Mouse (Mus musculus) liver, embryonic 16.5 days (tissue): ENCODE results near the gene Osbpl11. TPM values are rescaled to one million over a fixed set of nuclear protein-coding genes. Genes with fewer than 3 reads are reported as not detected.
A peak's percentile ranks its signal among the peaks of the same experiment; 100 is the strongest.

Experiments used
- ATAC-seq: fragments of 200-750 bp; cut with Nextera tagmentation; 2 replicates; pipeline ENCODE4 v1.8.0; 2017; ENCODE audit warnings: low read depth, mild to moderate bottlenecking, moderate number of reproducible peaks, moderate library complexity
- H3K27ac ChIP-seq: fragments of 300-500 bp; sonication (generic); 2 replicates; pipeline ENCODE4 v1.5.1; 2014; ENCODE audit warnings: mild to moderate bottlenecking, low read length
- H3K27me3 ChIP-seq: fragments of 300-500 bp; sonication (generic); 2 replicates; pipeline ENCODE4 v1.6.1; 2014; ENCODE audit warnings: low read depth, low read length, mixed read lengths; ENCODE audit not compliant: control insufficient read depth, insufficient read depth
- H3K36me3 ChIP-seq: fragments of 300-500 bp; sonication (generic); 2 replicates; pipeline ENCODE4 v1.6.1; 2014; ENCODE audit warnings: mild to moderate bottlenecking; ENCODE audit not compliant: control insufficient read depth, insufficient read depth
- H3K4me1 ChIP-seq: fragments of 300-500 bp; sonication (generic); 2 replicates; pipeline ENCODE4 v1.6.1; 2014; ENCODE audit warnings: low read depth, low read length, mixed read lengths; ENCODE audit not compliant: control insufficient read depth
- H3K4me2 ChIP-seq: fragments of 300-500 bp; sonication (generic); 2 replicates; pipeline ENCODE4 v1.6.1; 2014; ENCODE audit warnings: low read depth, low read length, mixed read lengths
- H3K4me3 ChIP-seq: fragments of 300-500 bp; sonication (generic); 2 replicates; pipeline ENCODE4 v1.5.1; 2014; ENCODE audit warnings: low read depth, mild to moderate bottlenecking, low read length
- H3K9ac ChIP-seq: fragments of 300-500 bp; sonication (generic); 2 replicates; pipeline ENCODE4 v1.6.1; 2014; ENCODE audit warnings: low read depth, low read length
- H3K9me3 ChIP-seq: fragments of 300-500 bp; sonication (generic); replicated peaks from 2 replicates; pipeline ENCODE4 v1.6.1; 2016; ENCODE audit warnings: low read length; ENCODE audit not compliant: control insufficient read depth
- WGBS: fragments of 180-500 bp; shearing (Covaris S2); extraction: QIAGEN DNeasy Blood & Tissue Kit; methylation state at CpG from one replicate; pipeline ENCODE4 v1.1.7; 2014; ENCODE audit not compliant: insufficient replicate concordance; 5-methylcytosine and 5-hydroxymethylcytosine counted together
- polyA plus RNA-seq: library from polyadenylated mRNA; unstranded; fragments of >200 nt; fragmentation: Nextera tagmentation; extraction: Ambion mirVana; gene quantifications from 2 replicates; pipeline ENCODE4 v1.2.1, GENCODE M21; 2015

Gene Osbpl11
- polyA plus RNA-seq, 1 experiment from 2014 or later: 4.4 TPM

DNA sequence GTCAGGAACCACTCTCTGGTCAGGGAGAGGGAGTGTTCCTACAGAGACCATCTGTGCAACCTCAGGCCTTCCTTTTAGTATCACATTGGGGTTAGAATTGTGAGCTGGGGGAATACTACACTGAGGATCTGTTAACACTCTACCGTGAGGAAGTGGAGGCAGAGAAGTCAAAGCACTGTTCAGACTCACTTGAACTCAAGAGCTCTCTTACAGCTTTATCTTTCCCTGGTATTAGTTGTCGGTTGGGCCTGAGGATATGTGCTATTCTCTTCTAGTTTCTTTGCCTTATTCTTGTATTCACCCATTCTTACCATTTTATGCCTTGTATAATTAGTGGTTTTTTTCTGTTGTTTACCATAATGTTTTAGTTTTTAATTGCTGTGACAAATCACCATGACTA lies 73.7 kb downstream of the Osbpl11 start:
- Histone ChIP-seq H3K27me3 (no peaks in the 10 kb centered on the region), H3K4me2 (no peak overlapping the region), H3K9ac (no peak overlapping the region), H3K27ac (no peak overlapping the region), H3K9me3 (no peaks in the 10 kb centered on the region), H3K4me3 (no peak overlapping the region), H3K4me1 (peaks cover 6% of the 10 kb centered on the region), H3K36me3 (no peaks in the 10 kb centered on the region)
- no peak for ATAC-seq
- 33% methylated on average over 2 of the region's 2 CpGs for WGBS

DNA sequence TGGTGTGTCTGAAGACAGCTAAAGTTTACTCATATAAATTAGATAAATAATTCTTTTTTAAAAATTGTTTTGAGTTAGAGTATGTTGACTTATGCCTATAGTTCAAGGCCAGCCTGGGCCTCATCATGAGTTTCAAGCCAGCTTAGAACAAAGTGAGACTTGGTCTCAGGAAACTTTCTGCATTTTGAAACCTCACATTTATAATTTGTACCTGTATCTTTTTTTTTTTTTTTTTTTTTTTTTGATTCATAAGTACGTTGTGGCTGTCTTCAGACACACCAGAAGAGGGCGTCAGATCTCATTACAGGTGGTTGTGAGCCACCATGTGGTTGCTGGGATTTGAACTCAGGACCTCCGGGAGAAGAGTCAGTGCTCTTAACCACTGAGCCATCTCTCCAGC lies 75.0 kb downstream of the Osbpl11 start:
- no peak overlapping the region for H3K4me2 ChIP-seq
- 48% methylated on average over 3 of the region's 3 CpGs for WGBS
- no peak for ATAC-seq

DNA sequence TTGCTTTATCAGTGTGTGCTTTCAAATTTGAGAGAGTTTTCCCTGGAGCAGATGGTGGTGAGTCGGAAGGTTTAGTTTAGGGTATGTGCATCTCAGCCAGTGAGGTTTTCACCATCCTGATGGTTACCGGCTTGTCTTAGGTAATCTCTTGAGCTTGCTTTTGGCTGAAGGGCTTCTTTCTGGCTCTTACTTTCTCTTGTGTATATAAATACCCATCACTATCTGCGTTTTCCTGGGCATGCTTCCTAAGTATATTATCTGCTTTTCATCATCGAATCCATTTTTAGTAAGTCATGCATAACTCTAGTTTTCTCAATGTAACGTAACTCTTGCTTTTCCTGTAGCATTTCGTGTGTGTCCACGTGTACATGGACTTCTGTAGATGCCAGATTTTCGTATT lies 76.0 kb downstream of the Osbpl11 start:
- Histone ChIP-seq H3K36me3 (no peaks in the 10 kb centered on the region), H3K27ac (no peak overlapping the region), H3K9ac (no peak overlapping the region), H3K4me3 (no peak overlapping the region), H3K4me1 (peaks cover 6% of the 10 kb centered on the region), H3K27me3 (no peaks in the 10 kb centered on the region), H3K9me3 (no peaks in the 10 kb centered on the region), H3K4me2 (0 out of 2 replicates have a peak overlapping the region, but pooled peaks have one; percentile 1)
- 28% methylated on average over 8 of the region's 8 CpGs for WGBS
- no peak for ATAC-seq

More for the DNA sequence above, 75.0 kb downstream of the Osbpl11 start:
- peaks cover 6% of the 10 kb centered on the region for H3K4me1 ChIP-seq
- H3K9ac ChIP-seq: no peak overlapping the region
- no peak overlapping the region for H3K27ac ChIP-seq
- H3K4me3 ChIP-seq: no peak overlapping the region
- H3K9me3 ChIP-seq: no peaks in the 10 kb centered on the region
- H3K36me3 ChIP-seq: no peaks in the 10 kb centered on the region
- no peaks in the 10 kb centered on the region for H3K27me3 ChIP-seq

DNA sequence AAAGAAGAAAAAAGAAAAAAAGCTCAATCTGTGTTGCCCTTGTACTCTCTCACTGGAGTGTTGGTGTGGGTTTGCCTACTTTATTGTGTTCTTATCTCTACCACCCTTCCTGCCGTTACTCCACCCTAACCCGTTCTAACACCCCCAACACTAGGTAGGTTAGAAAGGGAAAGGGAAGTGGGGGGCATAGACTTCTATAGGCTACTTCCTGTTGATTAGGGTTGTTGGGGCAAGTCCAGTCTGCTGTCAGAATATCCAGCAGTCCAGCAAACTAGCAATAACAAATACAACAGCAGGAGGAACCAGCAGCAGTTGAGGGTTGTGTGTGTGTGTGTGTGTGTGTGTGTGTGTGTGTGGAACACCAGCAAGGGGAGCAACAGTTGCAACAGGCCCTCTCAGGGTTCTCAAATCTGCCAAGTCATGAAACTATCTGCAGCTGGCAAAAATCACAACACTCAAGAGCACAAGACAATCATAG lies 76.8 kb downstream of the Osbpl11 start:
- Histone ChIP-seq H3K36me3 (no peaks in the 10 kb centered on the region), H3K4me1 (peaks cover 6% of the 10 kb centered on the region), H3K4me3 (no peak overlapping the region), H3K9me3 (no peaks in the 10 kb centered on the region), H3K27ac (peak overlapping the region; percentile 33; the same call in 1 of the 2 replicates), H3K9ac (no peak overlapping the region), H3K4me2 (0 out of 2 replicates have a peak overlapping the region, but pooled peaks have one; percentile 1), H3K27me3 (no peaks in the 10 kb centered on the region)
- WGBS: 15% methylated on average over 2 of the region's 2 CpGs
- no peak for ATAC-seq

DNA sequence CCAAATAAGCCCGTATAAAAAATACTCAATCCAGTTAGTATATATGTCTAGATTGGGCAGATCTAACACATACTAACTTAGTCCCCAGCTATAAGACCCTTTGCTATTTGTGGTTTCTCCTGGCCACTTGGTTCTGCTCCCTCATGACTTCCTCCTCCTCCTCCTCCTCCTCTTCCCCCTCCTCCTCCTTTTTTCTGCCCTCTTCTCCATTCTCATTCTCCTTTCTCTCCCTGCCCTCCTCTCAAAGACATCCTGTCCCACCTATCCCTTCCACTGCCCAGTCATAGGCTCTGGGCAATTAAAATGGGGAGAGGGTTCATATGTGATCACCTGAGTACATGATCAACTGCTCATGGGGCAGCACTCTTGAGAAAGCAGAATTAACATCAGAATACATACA lies 77.2 kb downstream of the Osbpl11 start:
- no peak overlapping the region for H3K9ac ChIP-seq
- H3K27me3 ChIP-seq: no peaks in the 10 kb centered on the region
- no peak overlapping the region for H3K27ac ChIP-seq
- no peak overlapping the region for H3K4me2 ChIP-seq
- no peak overlapping the region for H3K4me3 ChIP-seq
- WGBS: 3% methylated on average over 1 of the region's 1 CpGs
- H3K4me1 ChIP-seq: peaks cover 6% of the 10 kb centered on the region
- no peaks in the 10 kb centered on the region for H3K9me3 ChIP-seq
- no peaks in the 10 kb centered on the region for H3K36me3 ChIP-seq
- no peak for ATAC-seq

DNA sequence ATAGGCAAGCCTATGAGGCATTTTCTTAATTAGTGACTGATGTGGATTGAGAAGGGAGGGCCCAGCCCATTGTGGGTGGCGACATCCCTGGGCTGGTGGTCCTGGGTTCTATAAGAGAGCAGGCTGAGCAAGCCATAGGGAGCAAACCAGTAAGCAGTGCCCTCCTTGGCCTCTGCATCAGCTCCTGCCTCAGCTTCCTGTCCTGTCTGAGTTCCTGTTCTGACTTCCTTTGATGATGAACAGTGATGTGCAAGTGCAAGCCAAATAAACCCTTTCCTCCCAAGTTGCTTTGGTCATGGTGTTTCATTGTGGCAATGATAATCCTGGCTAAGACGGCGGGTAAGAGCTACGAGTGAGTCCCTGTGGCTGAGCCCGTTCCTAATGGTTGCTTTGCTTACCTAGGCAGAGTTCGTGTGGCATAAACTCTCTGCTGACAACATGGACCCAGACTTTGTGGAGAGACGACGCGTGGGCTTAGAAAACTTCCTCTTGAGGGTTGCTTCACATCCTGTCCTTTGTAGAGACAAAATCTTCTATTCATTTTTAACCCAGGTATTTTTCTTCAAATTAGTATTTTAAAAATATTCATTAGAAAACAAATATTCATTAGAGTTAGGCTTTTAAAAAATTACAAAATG lies 82.9 kb downstream of the Osbpl11 start:
- H3K27ac ChIP-seq: no peak overlapping the region
- no peaks in the 10 kb centered on the region for H3K9me3 ChIP-seq
- no peak overlapping the region for H3K4me3 ChIP-seq
- H3K36me3 ChIP-seq: no peaks in the 10 kb centered on the region
- no peaks in the 10 kb centered on the region for H3K27me3 ChIP-seq
- ATAC-seq: no peak
- no peak overlapping the region for H3K4me2 ChIP-seq
- H3K4me1 ChIP-seq: no peaks in the 10 kb centered on the region
- no peak overlapping the region for H3K9ac ChIP-seq
- WGBS: 56% methylated on average over 9 of the region's 9 CpGs

DNA sequence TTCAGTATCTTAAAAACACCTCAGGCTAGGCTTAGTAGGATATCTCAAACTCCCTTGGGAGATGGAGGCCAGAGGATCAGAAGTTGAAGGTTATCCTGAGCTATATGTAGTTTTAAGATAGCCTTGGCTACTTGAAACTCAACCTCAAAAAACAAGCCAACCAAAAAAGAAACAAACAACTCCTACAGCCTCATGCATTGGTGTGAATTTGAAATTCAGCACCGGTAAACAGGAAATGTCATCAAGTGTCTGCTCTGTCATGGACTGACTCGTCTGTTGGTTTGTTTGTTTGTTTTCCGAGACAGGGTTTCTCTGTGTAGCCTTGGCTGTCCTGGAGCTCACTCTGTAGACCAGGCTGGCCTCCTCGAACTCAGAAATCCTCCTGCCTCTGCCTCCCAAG lies 87.0 kb downstream of the Osbpl11 start:
- no peaks in the 10 kb centered on the region for H3K4me1 ChIP-seq
- no peaks in the 10 kb centered on the region for H3K9me3 ChIP-seq
- no peak overlapping the region for H3K4me2 ChIP-seq
- ATAC-seq: no peak
- H3K36me3 ChIP-seq: no peaks in the 10 kb centered on the region
- no peak overlapping the region for H3K27ac ChIP-seq
- H3K9ac ChIP-seq: no peak overlapping the region
- WGBS: 72% methylated on average over 4 of the region's 4 CpGs
- H3K4me3 ChIP-seq: no peak overlapping the region
- no peaks in the 10 kb centered on the region for H3K27me3 ChIP-seq

DNA sequence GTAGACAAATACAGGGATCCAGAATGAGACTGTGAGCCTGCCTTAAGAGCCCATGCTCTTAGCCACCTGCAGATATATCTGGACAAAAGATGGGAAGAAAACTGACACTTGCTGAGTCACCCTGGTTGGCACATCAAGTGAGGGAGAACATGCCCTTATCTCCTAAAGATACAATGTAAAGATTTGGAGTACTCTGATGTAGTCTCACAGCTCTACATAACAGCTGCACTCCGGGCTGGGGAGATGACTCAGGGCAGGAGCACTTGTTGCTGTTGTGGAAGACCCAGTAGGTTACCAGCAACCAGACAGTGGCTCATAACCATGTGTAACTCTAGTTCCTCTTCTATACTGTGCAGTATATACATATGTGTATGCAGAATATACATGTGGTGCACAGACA lies 98.2 kb downstream of the Osbpl11 start:
- H3K4me3 ChIP-seq: no peak overlapping the region
- H3K36me3 ChIP-seq: no peaks in the 10 kb centered on the region; the same call in 1 of the 2 replicates
- H3K27ac ChIP-seq: no peak overlapping the region
- no peak overlapping the region for H3K9ac ChIP-seq
- no peaks in the 10 kb centered on the region for H3K4me1 ChIP-seq
- no peak for ATAC-seq
- H3K9me3 ChIP-seq: no peaks in the 10 kb centered on the region
- no peak overlapping the region for H3K4me2 ChIP-seq
- H3K27me3 ChIP-seq: no peaks in the 10 kb centered on the region
- WGBS: 50% methylated on average over 1 of the region's 1 CpGs

DNA sequence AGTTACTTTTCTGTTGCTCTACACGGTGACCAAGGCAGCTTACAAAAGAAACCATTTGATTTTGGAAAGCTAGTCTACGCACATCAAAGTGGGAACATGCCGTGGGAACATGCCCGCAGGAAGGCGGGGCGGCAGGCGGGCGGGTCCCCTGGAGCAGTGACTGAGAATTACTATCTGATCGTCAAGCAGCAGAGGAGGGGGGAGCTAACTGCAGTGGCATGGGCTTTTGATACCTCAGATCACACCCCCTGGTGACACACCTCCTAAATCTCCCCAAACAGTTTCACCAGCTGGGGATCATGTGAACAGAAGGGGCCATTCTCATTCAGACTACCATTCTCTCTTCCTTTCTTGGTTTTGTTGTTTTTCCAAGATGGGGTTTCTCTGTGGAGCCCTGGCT lies 103.7 kb downstream of the Osbpl11 start:
- Histone ChIP-seq H3K9me3 (no peaks in the 10 kb centered on the region), H3K4me2 (no peak overlapping the region), H3K36me3 (peaks cover 15% of the 10 kb centered on the region), H3K27ac (no peak overlapping the region), H3K27me3 (no peaks in the 10 kb centered on the region), H3K4me1 (no peaks in the 10 kb centered on the region), H3K4me3 (no peak overlapping the region), H3K9ac (no peak overlapping the region)
- 66% methylated on average over 9 of the region's 9 CpGs for WGBS
- ATAC-seq: no peak
